Mouse (Mus musculus) neural tube, embryonic 12.5 days (tissue): ENCODE data around the gene Efcab3. TPM values are rescaled to one million over a fixed set of nuclear protein-coding genes. Genes with fewer than 3 reads are reported as not detected.

Experiments used
- ATAC-seq: fragments of 200-750 bp; cut with Nextera tagmentation; 2 replicates; pipeline ENCODE4 v1.8.0; 2017; ENCODE audit warnings: low read depth, mild to moderate bottlenecking, moderate TSS enrichment, moderate library complexity; ENCODE audit not compliant: low FRiP score
- H3K27ac ChIP-seq: fragments of 300-500 bp; sonication (generic); 2 replicates; pipeline ENCODE4 v1.5.1; 2016
- H3K27me3 ChIP-seq: fragments of 300-500 bp; sonication (generic); replicated peaks from 2 replicates; pipeline ENCODE4 v1.6.1; 2016; ENCODE audit warnings: mild to moderate bottlenecking
- H3K36me3 ChIP-seq: fragments of 300-500 bp; sonication (generic); 2 replicates; pipeline ENCODE4 v1.6.1; 2016; ENCODE audit warnings: mild to moderate bottlenecking
- H3K4me1 ChIP-seq: fragments of 300-500 bp; sonication (generic); 2 replicates; pipeline ENCODE4 v1.6.1; 2016
- H3K4me2 ChIP-seq: fragments of 300-500 bp; sonication (generic); replicated peaks from 2 replicates; pipeline ENCODE4 v1.6.1; 2016; ENCODE audit warnings: mild to moderate bottlenecking
- H3K4me3 ChIP-seq: fragments of 300-500 bp; sonication (generic); 2 replicates; pipeline ENCODE4 v1.5.1; 2016
- H3K9ac ChIP-seq: fragments of 300-500 bp; sonication (generic); 2 replicates; pipeline ENCODE4 v1.6.1; 2016; ENCODE audit warnings: mild to moderate bottlenecking
- H3K9me3 ChIP-seq: fragments of 300-500 bp; sonication (generic); 2 replicates; pipeline ENCODE4 v1.6.1; 2016; ENCODE audit warnings: mild to moderate bottlenecking
- WGBS: fragments of 180-500 bp; shearing (Covaris S2); methylation state at CpG from one replicate; pipeline ENCODE4 v1.1.7; 2016; 5-methylcytosine and 5-hydroxymethylcytosine counted together
- polyA plus RNA-seq: library from polyadenylated mRNA; unstranded; fragments of >200 nt; fragmentation: Nextera tagmentation; extraction: Ambion mirVana; gene quantifications from 2 replicates; pipeline ENCODE4 v1.2.1, GENCODE M21; 2016

The Efcab3 gene
- polyA plus RNA-seq, 1 experiment from 2014 or later, result 0.61 TPM

DNA sequence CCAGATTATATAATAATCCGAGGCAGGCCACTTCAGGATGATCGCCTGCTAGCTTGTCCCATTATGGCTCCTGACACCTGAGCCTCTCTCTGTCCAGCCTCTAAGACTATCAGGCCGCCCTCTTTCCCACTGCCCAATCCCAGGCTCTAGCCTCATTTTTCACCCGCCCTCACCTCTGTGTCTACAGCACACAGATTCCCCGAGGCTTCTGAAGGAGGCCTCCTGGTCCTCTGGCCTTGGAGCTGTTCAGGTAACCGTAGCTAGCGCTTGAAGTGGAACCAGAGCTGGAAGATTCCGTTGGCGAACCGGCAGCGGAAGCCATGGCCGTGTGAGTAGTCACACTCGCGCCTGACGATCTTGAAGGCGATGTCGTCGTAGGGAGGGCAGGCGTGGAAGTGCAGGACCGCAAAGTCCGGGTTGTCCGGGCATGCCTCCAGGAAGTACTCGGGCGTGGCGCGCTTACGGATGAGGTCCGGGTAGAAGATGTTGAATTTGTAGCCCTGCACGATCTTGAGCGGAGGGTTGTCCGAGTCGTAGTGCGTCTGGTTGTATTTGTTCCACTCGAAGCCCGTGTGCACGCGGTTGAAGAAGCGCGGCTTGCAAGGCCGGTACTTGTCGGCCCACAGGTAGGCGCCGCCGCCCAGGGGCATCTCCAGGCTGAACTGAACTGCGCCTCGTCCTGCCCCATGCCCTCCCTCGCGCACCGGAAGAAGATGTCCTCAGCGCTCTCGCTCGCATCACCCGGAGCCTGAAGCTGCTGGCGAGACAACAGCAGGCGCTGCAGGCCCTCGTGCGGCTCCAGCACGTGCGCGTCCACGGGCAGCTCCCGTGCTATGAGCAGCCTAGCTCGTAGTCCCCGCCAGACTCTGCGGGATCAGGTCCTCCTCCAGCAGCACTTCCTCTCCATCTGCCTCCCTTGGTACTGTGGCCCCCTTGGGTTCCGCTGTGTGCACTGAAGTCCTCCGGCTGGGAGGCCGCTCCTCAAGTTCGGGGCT is 101.4 kb downstream of the Efcab3 start:
- Histone ChIP-seq H3K36me3 (no peaks in the 10 kb centered on the region), H3K9ac (no peak overlapping the region), H3K4me1 (no peaks in the 10 kb centered on the region), H3K4me2 (no peak overlapping the region), H3K9me3 (peaks cover 28% of the 10 kb centered on the region), H3K4me3 (no peak overlapping the region), H3K27me3 (no peaks in the 10 kb centered on the region), H3K27ac (no peak overlapping the region)
- no peak for ATAC-seq
- WGBS, result 86% methylated on average over 69 of the region's 69 CpGs

- H3K27ac ChIP-seq, result no peak overlapping the region
- H3K4me2 ChIP-seq, result no peak overlapping the region
- no peaks in the 10 kb centered on the region for H3K27me3 ChIP-seq
- H3K9ac ChIP-seq, result no peak overlapping the region
- no peaks in the 10 kb centered on the region for H3K4me1 ChIP-seq
- peaks cover 28% of the 10 kb centered on the region for H3K9me3 ChIP-seq
- 88% methylated on average over 10 of the region's 10 CpGs for WGBS
- no peak overlapping the region for H3K4me3 ChIP-seq
- no peaks in the 10 kb centered on the region for H3K36me3 ChIP-seq
- ATAC-seq, result no peak
Observed at GRCm38 (mm10) chr11:105166780-105167179, 103.4 kb downstream of the Efcab3 start.

Other genes starting within 250 kb of the Efcab3 start
- 35.3 and 38.4 TPM in 2 replicates for gene Mettl2, start 62.8 kb downstream of the Efcab3 start, polyA plus RNA-seq
- not detected in 2 replicates for gene Gm10842, start 83.3 kb downstream of the Efcab3 start, polyA plus RNA-seq
- gene Tlk2, start 115.2 kb downstream of the Efcab3 start, polyA plus RNA-seq, result 22.1 and 25.4 TPM in 2 replicates
- 11.3 and 13.1 TPM in 2 replicates for gene Mrc2, start 229.1 kb downstream of the Efcab3 start, polyA plus RNA-seq